Mouse (Mus musculus) heart, postnatal 0 days (tissue): ENCODE results near the gene Clnk.

ENCODE experiments used
- CTCF ChIP-seq: IDR thresholded peaks from 2 replicates; pipeline ENCODE4 v1.5.1; 2016; ENCODE audit warnings: antibody characterized with exemption, control low read depth, low read depth
- EP300 ChIP-seq: IDR thresholded peaks from 2 replicates; pipeline ENCODE4 v1.6.1; 2016; ENCODE audit warnings: antibody characterized with exemption, low read depth

GRCm38 (mm10) chr5:38886623-38887275, 10.1 kb upstream of the Clnk start:
- TF ChIP-seq CTCF (no peak), EP300 (no peak)
